In the genomic region with DNA sequence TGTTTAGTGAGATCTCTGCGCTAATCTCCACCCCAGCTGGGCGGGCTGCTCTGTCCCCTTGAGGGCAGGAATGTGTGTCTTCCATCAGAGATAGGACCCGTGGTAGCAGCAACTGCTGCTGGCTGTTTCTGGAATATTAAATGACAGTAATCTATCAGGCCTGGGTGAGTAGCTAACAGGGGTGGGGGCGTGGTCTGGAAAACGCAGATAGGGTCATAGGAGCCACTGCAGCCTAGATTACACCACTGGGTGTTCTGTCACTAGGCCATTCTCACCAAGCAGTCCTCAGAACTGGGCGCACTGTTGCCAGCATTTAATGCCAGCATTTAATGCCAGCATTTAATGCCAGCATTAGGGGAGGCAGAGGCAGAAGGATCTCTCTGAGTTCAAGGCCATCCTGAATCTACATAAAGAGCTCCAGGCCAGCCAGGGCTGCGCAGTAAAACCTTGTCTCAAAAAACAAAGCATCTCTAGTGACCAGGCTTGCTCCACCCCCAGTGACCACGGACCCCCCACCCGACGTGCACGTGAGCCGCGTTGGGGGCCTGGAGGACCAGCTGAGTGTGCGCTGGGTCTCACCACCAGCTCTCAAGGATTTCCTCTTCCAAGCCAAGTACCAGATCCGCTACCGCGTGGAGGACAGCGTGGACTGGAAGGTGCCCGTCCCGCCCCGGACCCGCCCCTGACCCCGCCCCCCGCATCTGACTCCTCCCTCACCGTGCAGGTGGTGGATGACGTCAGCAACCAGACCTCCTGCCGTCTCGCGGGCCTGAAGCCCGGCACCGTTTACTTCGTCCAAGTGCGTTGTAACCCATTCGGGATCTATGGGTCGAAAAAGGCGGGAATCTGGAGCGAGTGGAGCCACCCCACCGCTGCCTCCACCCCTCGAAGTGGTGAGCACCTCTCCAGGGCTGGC, we compare ENCODE assay signal across 9 mouse cellular contexts. TPM values are rescaled to one million over a fixed set of nuclear protein-coding genes. Genes with fewer than 3 reads are reported as not detected.
DNase-seq lines count a peak whose midpoint lies in the region; ATAC-seq and TF ChIP-seq lines count a peak whose summit lies in the region.
"Had no signal": no experiment of that assay in that cellular context is flagged by ENCODE, and none has a peak within 500 bp of the region (broad histone marks: within the 10 kb centered on the region; RNA-seq: fewer than 3 reads in every experiment).

No protein-coding gene starts in this region.

- peak; percentile 37; the same call in 1 of the 2 replicates for ATAC-seq in heart, embryonic 12.5 days (ENCODE audit: insufficient number of reproducible peaks, low FRiP score)
- ATAC-seq in forebrain, embryonic 14.5 days, result no peak
- ATAC-seq in stomach, embryonic 14.5 days (ENCODE audit: insufficient number of reproducible peaks, insufficient read depth, low FRiP score, low read depth), result no peak

- DNase-seq in heart, adult 18-20 months, result no peak
- no peak for DNase-seq in ES-E14 (ENCODE audit: low read depth, low spot score)
- no peak for DNase-seq in forebrain, embryonic 14.5 days (ENCODE audit: low spot score)
- DNase-seq in liver, result peak; percentile 86
- DNase-seq in left cerebral cortex, postnatal 36 days (ENCODE audit: low spot score in 2 of 2), result no peak
- no peak for DNase-seq in adrenal gland, adult (ENCODE audit: inconsistent age in 2 of 2, low spot score in 1 of 2)

- no peaks in the 10 kb centered on the region for H3K9me3 ChIP-seq in heart, embryonic 12.5 days (replicated peaks)
- no peaks in the 10 kb centered on the region for H3K9me3 ChIP-seq in ES-E14 (ENCODE audit: control insufficient read depth, insufficient read depth, low read depth, low read length)
- H3K9me3 ChIP-seq in forebrain, embryonic 14.5 days (replicated peaks; ENCODE audit: control insufficient read depth, low read length), result no peaks in the 10 kb centered on the region
- no peaks in the 10 kb centered on the region for H3K9me3 ChIP-seq in stomach, embryonic 14.5 days (ENCODE audit: control insufficient read depth, low read depth, low read length)

- intact Hi-C loops in left cerebral cortex, postnatal 36 days (cut with DNase I), result loop anchor here (5.0 kb wide), 2 partner anchors 43 to 63 kb away; a partner anchor contains a TSS

- in situ Hi-C loops in ES-E14 (cut with MboI; ENCODE audit: low sequenced_read_pairs in 2 of 2, unreplicated experiment in 2 of 2), result no loop called here

- H3K27me3 ChIP-seq in heart, embryonic 12.5 days (replicated peaks), result peaks cover 85% of the 10 kb centered on the region
- H3K27me3 ChIP-seq in forebrain, embryonic 14.5 days (replicated peaks; ENCODE audit: control insufficient read depth, insufficient read depth, low read length), result peaks cover 80% of the 10 kb centered on the region
- H3K27me3 ChIP-seq in stomach, embryonic 14.5 days (ENCODE audit: control insufficient read depth, insufficient read depth, low read length), result peaks cover 55% of the 10 kb centered on the region

- H3K27ac ChIP-seq in heart, embryonic 12.5 days (ENCODE audit: poor library complexity, severe bottlenecking), result no peak overlapping the region
- H3K27ac ChIP-seq in ES-E14 (ENCODE audit: insufficient read depth, low read depth, low read length, poor library complexity, severe bottlenecking), result no peak overlapping the region
- H3K27ac ChIP-seq in forebrain, embryonic 14.5 days (ENCODE audit: low read depth, low read length), result no peak overlapping the region
- no peak overlapping the region for H3K27ac ChIP-seq in stomach, embryonic 14.5 days (ENCODE audit: low read length)

- H3K4me1 ChIP-seq in heart, embryonic 12.5 days (replicated peaks), result peaks cover 39% of the 10 kb centered on the region
- peaks cover 7 to 17% of the 10 kb centered on the region in 2 experiments; a peak in 2 of 4 replicates for H3K4me1 ChIP-seq in ES-E14 (ENCODE audit: control insufficient read depth in 2 of 2, insufficient read depth in 2 of 2, low read length in 2 of 2, poor library complexity in 1 of 2)
- H3K4me1 ChIP-seq in forebrain, embryonic 14.5 days (ENCODE audit: control insufficient read depth, insufficient read depth, low read length), result peaks cover 3% of the 10 kb centered on the region
- H3K4me1 ChIP-seq in stomach, embryonic 14.5 days (ENCODE audit: control insufficient read depth, insufficient read depth, low read length), result peaks cover 14% of the 10 kb centered on the region; the same call in 1 of the 2 replicates

- no peaks in the 10 kb centered on the region for H3K36me3 ChIP-seq in heart, embryonic 12.5 days
- H3K36me3 ChIP-seq in ES-E14 (ENCODE audit: control insufficient read depth, insufficient read depth, low read length, poor library complexity, severe bottlenecking), result peaks cover 10% of the 10 kb centered on the region; the same call in 1 of the 2 replicates
- H3K36me3 ChIP-seq in forebrain, embryonic 14.5 days (ENCODE audit: control insufficient read depth, insufficient read depth, low read length), result peaks cover 8% of the 10 kb centered on the region
- no peaks in the 10 kb centered on the region for H3K36me3 ChIP-seq in stomach, embryonic 14.5 days (ENCODE audit: control insufficient read depth, insufficient read depth, low read length)

- peak overlapping the region; percentile 6; the same call in 1 of the 2 replicates for H3K4me3 ChIP-seq in heart, embryonic 12.5 days
- peak overlapping the region; percentile 59 to 68 for H3K4me3 ChIP-seq in ES-E14 (ENCODE audit: insufficient read depth in 1 of 2, low read depth in 1 of 2, low read length in 2 of 2, poor library complexity in 1 of 2, severe bottlenecking in 1 of 2)
- no peak overlapping the region for H3K4me3 ChIP-seq in forebrain, embryonic 14.5 days (ENCODE audit: low read depth, low read length)
- H3K4me3 ChIP-seq in stomach, embryonic 14.5 days (ENCODE audit: low read depth, low read length), result peak overlapping the region; percentile 9
- H3K4me3 ChIP-seq: myocyte had no signal

- peak overlapping the region; percentile 42 for H3K4me2 ChIP-seq in heart, embryonic 12.5 days
- peak overlapping the region; percentile 14; the same call in 1 of the 2 replicates for H3K4me2 ChIP-seq in forebrain, embryonic 14.5 days (ENCODE audit: low read length)
- peak overlapping the region; percentile 27; the same call in 1 of the 2 replicates for H3K4me2 ChIP-seq in stomach, embryonic 14.5 days (replicated peaks; ENCODE audit: low read depth, low read length)

- no peak overlapping the region for H3K9ac ChIP-seq in heart, embryonic 12.5 days
- peak overlapping the region; percentile 66 for H3K9ac ChIP-seq in ES-E14 (ENCODE audit: insufficient read depth, low read depth, low read length, poor library complexity, severe bottlenecking)
- H3K9ac ChIP-seq in forebrain, embryonic 14.5 days (ENCODE audit: low read length), result no peak overlapping the region
- no peak overlapping the region for H3K9ac ChIP-seq in stomach, embryonic 14.5 days (replicated peaks; ENCODE audit: low read depth, low read length)

- WGBS in heart, embryonic 12.5 days, result 8% methylated on average over 39 of the region's 39 CpGs
- WGBS in forebrain, embryonic 14.5 days, result 7% methylated on average over 39 of the region's 39 CpGs
- 9% methylated on average over 39 of the region's 39 CpGs for WGBS in stomach, embryonic 14.5 days

TF ChIP-seq in ES-E14, 5 proteins besides CTCF, POLR2A, EP300 and RAD21:
- TF ChIP-seq ZC3H11A (IDR thresholded peaks at IDR 0.05; ENCODE audit: borderline replicate concordance, low read depth, low read length) (no peak), CHD2 (IDR thresholded peaks at IDR 0.05; ENCODE audit: low read depth, low read length) (no peak), ZNF384 (IDR thresholded peaks at IDR 0.05; ENCODE audit: low read depth, low read length) (no peak), MAFK (IDR thresholded peaks at IDR 0.05; ENCODE audit: insufficient read depth, low read depth, low read length) (no peak), HCFC1 (IDR thresholded peaks at IDR 0.05; ENCODE audit: borderline replicate concordance, insufficient read depth, low read length) (no peak)

RNA-seq across cellular contexts. Expression of a gene that starts 5.9 kb away (rescaled TPM):
- polyA plus RNA-seq in heart, embryonic 12.5 days (2016; fragmentation: Nextera tagmentation; extraction: Ambion mirVana), result 115 TPM in 2 replicates
- total RNA-seq in heart, adult 18-20 months (2021), result 100 to 1,000 TPM; 113 to 128 TPM
- 125 and 130 TPM in 2 replicates for total RNA-seq in ES-E14 (2012; rRNA removed)
- 174 and 199 TPM in 2 replicates for polyA plus RNA-seq in forebrain, embryonic 14.5 days (2014; fragmentation: Nextera tagmentation; extraction: Ambion mirVana)
- polyA plus RNA-seq in stomach, embryonic 14.5 days (2014; fragmentation: Nextera tagmentation; extraction: Ambion mirVana), result 132 and 149 TPM in 2 replicates
- 100 to 1,000 TPM; 106 to 108 TPM for total RNA-seq in left cerebral cortex, postnatal 36 days (2021)

RNA-seq across cellular contexts. Expression of a gene that starts 7.7 kb away (rescaled TPM):
- 1.00 and 1.8 TPM in 2 replicates for polyA plus RNA-seq in heart, embryonic 12.5 days (2016; fragmentation: Nextera tagmentation; extraction: Ambion mirVana)
- total RNA-seq in heart, adult 18-20 months (2021), result under 1 TPM; 0.20 to 0.62 TPM
- total RNA-seq in ES-E14 (2012; rRNA removed), result 17.0 and 29.3 TPM in 2 replicates
- polyA plus RNA-seq in forebrain, embryonic 14.5 days (2014; fragmentation: Nextera tagmentation; extraction: Ambion mirVana), result 1.7 and 3.2 TPM in 2 replicates
- 1.6 and 1.8 TPM in 2 replicates for polyA plus RNA-seq in stomach, embryonic 14.5 days (2014; fragmentation: Nextera tagmentation; extraction: Ambion mirVana)
- total RNA-seq in left cerebral cortex, postnatal 36 days (2021), result 1 to 10 TPM; 4.1 to 4.6 TPM

RNA-seq across cellular contexts. Expression of a gene that starts 10.0 kb away (rescaled TPM):
- 779 and 792 TPM in 2 replicates for polyA plus RNA-seq in heart, embryonic 12.5 days (2016; fragmentation: Nextera tagmentation; extraction: Ambion mirVana)
- 1,000 to 10,000 TPM; 1,328 to 1,514 TPM for total RNA-seq in heart, adult 18-20 months (2021)
- total RNA-seq in ES-E14 (2012; rRNA removed), result 3,214 and 4,257 TPM in 2 replicates
- 709 and 911 TPM in 2 replicates for polyA plus RNA-seq in forebrain, embryonic 14.5 days (2014; fragmentation: Nextera tagmentation; extraction: Ambion mirVana)
- 1,056 and 1,119 TPM in 2 replicates for polyA plus RNA-seq in stomach, embryonic 14.5 days (2014; fragmentation: Nextera tagmentation; extraction: Ambion mirVana)
- total RNA-seq in left cerebral cortex, postnatal 36 days (2021), result 100 to 1,000 TPM; 828 to 997 TPM

RNA-seq across cellular contexts. Expression of a gene that starts 13.5 kb away (rescaled TPM):
- polyA plus RNA-seq in heart, embryonic 12.5 days (2016; fragmentation: Nextera tagmentation; extraction: Ambion mirVana), result 0.22 and 0.33 TPM in 2 replicates
- not detected for total RNA-seq in heart, adult 18-20 months (2021)
- 5.3 and 8.0 TPM in 2 replicates for total RNA-seq in ES-E14 (2012; rRNA removed)
- 84.4 and 87.4 TPM in 2 replicates for polyA plus RNA-seq in forebrain, embryonic 14.5 days (2014; fragmentation: Nextera tagmentation; extraction: Ambion mirVana)
- 4.8 and 6.4 TPM in 2 replicates for polyA plus RNA-seq in stomach, embryonic 14.5 days (2014; fragmentation: Nextera tagmentation; extraction: Ambion mirVana)
- 100 to 1,000 TPM; 279 to 317 TPM for total RNA-seq in left cerebral cortex, postnatal 36 days (2021)

RNA-seq across cellular contexts. Expression of a gene that starts 23.9 kb away (rescaled TPM):
- polyA plus RNA-seq in heart, embryonic 12.5 days (2016; fragmentation: Nextera tagmentation; extraction: Ambion mirVana), result 12.6 and 14.0 TPM in 2 replicates
- total RNA-seq in heart, adult 18-20 months (2021), result 1 to 10 TPM; 8.4 to 9.7 TPM
- 21.4 and 22.8 TPM in 2 replicates for total RNA-seq in ES-E14 (2012; rRNA removed)
- 19.3 and 19.6 TPM in 2 replicates for polyA plus RNA-seq in forebrain, embryonic 14.5 days (2014; fragmentation: Nextera tagmentation; extraction: Ambion mirVana)
- 20.9 and 22.1 TPM in 2 replicates for polyA plus RNA-seq in stomach, embryonic 14.5 days (2014; fragmentation: Nextera tagmentation; extraction: Ambion mirVana)
- 10 to 100 TPM; 43.6 to 44.6 TPM for total RNA-seq in left cerebral cortex, postnatal 36 days (2021)
